Mouse (Mus musculus) neural tube, embryonic 13.5 days (tissue): ENCODE measurements around the gene Gnptg. TPM values are rescaled to one million over a fixed set of nuclear protein-coding genes. Genes with fewer than 3 reads are reported as not detected.
A peak's percentile ranks its signal among the peaks of the same experiment; 100 is the strongest.

ENCODE experiments used
- ATAC-seq: fragments of 200-750 bp; cut with Nextera tagmentation; 2 replicates; pipeline ENCODE4 v1.8.0; 2017; ENCODE audit warnings: low read depth, mild to moderate bottlenecking, moderate TSS enrichment, moderate library complexity
- H3K27ac ChIP-seq: fragments of 300-500 bp; sonication (generic); replicated peaks from 2 replicates; pipeline ENCODE4 v1.5.1; 2015; ENCODE audit warnings: moderate library complexity, mild to moderate bottlenecking, inconsistent platforms
- H3K27me3 ChIP-seq: fragments of 300-500 bp; sonication (generic); 2 replicates; pipeline ENCODE4 v1.6.1; 2015; ENCODE audit warnings: mild to moderate bottlenecking, inconsistent platforms
- H3K36me3 ChIP-seq: fragments of 300-500 bp; sonication (generic); 2 replicates; pipeline ENCODE4 v1.6.1; 2015; ENCODE audit warnings: mild to moderate bottlenecking, inconsistent platforms
- H3K4me1 ChIP-seq: fragments of 300-500 bp; sonication (generic); replicated peaks from 2 replicates; pipeline ENCODE4 v1.6.1; 2015; ENCODE audit warnings: inconsistent platforms
- H3K4me2 ChIP-seq: fragments of 300-500 bp; sonication (generic); 2 replicates; pipeline ENCODE4 v1.6.1; 2015; ENCODE audit warnings: inconsistent platforms, mild to moderate bottlenecking, moderate library complexity
- H3K4me3 ChIP-seq: fragments of 300-500 bp; sonication (generic); 2 replicates; pipeline ENCODE4 v1.5.1; 2015; ENCODE audit warnings: mild to moderate bottlenecking, inconsistent platforms
- H3K9ac ChIP-seq: fragments of 300-500 bp; sonication (generic); 2 replicates; pipeline ENCODE4 v1.6.1; 2015; ENCODE audit warnings: moderate library complexity, mild to moderate bottlenecking, inconsistent platforms
- H3K9me3 ChIP-seq: fragments of 300-500 bp; sonication (generic); 2 replicates; pipeline ENCODE4 v1.6.1; 2016; ENCODE audit warnings: inconsistent platforms
- WGBS: fragments of 180-500 bp; shearing (Covaris S2); methylation state at CpG from one replicate; pipeline ENCODE4 v1.1.7; 2015; 5-methylcytosine and 5-hydroxymethylcytosine counted together
- polyA plus RNA-seq: library from polyadenylated mRNA; unstranded; fragments of >200 nt; fragmentation: Nextera tagmentation; extraction: Ambion mirVana; gene quantifications from 2 replicates; pipeline ENCODE4 v1.2.1, GENCODE M21; 2015

Gene Gnptg
- polyA plus RNA-seq, 1 experiment from 2014 or later: 90.8 TPM

DNA sequence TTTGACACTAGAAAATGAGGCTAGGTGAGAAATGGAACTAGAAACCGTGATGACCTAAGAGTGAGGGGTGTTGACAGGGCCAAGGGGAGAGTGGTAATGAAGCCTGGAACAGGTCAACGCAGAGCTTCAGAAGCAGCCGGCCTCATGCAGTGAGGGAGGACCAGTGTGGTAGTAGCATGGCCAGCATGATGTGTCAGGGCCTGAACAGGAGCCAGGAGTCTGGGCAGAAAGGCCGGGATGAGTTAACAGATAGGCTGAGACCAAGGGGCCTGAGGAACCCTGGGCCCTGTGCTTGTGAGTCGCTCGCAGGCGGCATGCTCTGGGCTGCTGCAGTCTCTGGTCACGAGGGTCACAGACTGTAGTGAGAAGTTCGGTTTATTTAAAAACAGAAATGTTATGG lies 21.0 kb downstream of the Gnptg start:
- H3K9me3 ChIP-seq: no peaks in the 10 kb centered on the region
- H3K27me3 ChIP-seq: no peaks in the 10 kb centered on the region
- H3K4me3 ChIP-seq: no peak overlapping the region
- H3K27ac ChIP-seq: no peak overlapping the region
- 93% methylated on average over 9 of the region's 9 CpGs for WGBS
- no peak overlapping the region for H3K9ac ChIP-seq
- no peak for ATAC-seq
- peaks cover 19% of the 10 kb centered on the region for H3K4me1 ChIP-seq
- H3K36me3 ChIP-seq: peaks cover 62% of the 10 kb centered on the region
- no peak overlapping the region for H3K4me2 ChIP-seq

DNA sequence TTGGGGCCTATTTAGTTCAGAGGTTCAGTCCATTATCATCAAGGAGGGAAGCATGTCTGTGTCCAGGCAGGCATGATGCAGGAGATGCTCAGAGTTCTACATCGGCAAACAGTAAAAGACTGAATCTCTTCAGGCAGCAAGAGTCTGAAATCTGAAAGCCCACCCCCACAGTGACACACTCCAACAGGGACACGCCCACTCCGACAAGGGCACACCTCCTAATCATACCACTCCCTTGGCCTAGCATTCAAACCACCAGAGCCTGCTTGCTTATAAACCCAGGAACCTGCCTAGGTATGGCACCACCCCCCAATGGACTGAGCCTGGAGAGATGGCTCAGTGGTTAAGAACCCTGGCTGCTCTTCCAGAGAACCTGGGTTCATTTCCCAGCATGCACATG lies 24.5 kb downstream of the Gnptg start:
- Histone ChIP-seq H3K36me3 (peaks cover 93% of the 10 kb centered on the region), H3K9me3 (no peaks in the 10 kb centered on the region), H3K27me3 (no peaks in the 10 kb centered on the region), H3K4me1 (no peaks in the 10 kb centered on the region), H3K27ac (no peak overlapping the region), H3K4me3 (no peak overlapping the region), H3K4me2 (no peak overlapping the region), H3K9ac (no peak overlapping the region)
- WGBS: 89% methylated on average over 3 of the region's 3 CpGs
- ATAC-seq: no peak

DNA sequence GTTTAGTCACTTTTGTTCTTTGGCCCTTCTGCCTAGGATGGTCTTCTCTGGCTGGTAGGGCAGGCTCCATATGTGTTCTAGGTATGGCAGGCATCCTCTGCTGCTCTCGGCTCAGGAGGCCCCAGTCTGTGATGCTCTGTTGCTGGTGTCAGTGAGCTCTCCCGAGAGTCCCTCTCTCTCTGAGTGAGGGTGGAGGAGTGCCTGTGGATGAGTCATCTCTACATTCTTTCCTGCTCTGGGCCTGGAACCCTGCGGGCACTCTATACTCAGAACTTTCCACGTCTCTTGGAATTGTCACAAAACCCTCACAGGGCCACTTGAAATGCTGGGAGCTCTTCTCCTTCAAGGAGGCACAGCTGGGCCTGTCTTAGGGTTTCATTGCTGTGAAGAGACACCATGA lies 28.2 kb downstream of the Gnptg start:
- H3K36me3 ChIP-seq: peaks cover 97% of the 10 kb centered on the region
- no peak for ATAC-seq
- WGBS: 91% methylated on average over 4 of the region's 4 CpGs
- H3K27ac ChIP-seq: no peak overlapping the region
- no peak overlapping the region for H3K9ac ChIP-seq
- H3K4me2 ChIP-seq: no peak overlapping the region
- H3K9me3 ChIP-seq: no peaks in the 10 kb centered on the region
- H3K4me3 ChIP-seq: no peak overlapping the region
- H3K4me1 ChIP-seq: no peaks in the 10 kb centered on the region
- no peaks in the 10 kb centered on the region for H3K27me3 ChIP-seq

DNA sequence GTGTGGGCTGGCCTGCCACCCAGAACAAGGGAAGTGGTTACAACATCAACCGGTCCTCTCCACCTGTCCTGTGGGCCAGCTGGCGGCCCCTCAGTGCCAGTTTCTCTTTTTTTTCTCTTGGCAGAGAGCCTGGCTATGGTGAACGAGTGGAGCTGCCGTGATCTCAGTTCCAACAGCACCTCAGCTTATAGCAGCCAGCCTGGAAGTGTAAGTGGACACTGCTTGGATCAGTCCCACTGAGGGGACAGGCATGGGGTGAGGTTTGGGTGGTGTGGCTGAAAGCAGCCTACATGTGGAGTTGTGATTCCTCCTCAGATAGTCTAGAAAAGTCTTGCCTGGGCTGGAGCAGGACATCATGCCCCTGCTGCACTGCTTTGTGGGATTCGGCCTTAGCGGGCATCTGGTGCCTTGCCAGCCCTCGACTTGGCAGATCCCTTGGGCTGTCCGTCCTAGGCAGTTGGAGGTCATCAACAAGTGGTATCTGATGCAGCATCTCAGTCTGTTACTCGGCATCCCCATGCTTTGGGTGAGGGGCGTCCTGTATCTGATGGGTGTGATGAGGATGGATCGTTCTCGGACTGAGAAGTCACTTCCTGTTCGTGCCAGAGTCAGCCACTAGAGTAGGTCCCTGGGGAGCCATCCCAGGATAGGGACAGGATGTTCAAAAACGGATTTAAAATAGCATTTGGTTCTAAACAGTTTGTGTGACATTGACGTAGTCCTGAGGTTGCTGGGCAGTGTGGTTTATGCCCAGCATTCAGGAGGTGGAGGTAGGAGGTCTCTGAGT lies 29.1 kb downstream of the Gnptg start:
- Histone ChIP-seq H3K4me3 (no peak overlapping the region), H3K4me1 (no peaks in the 10 kb centered on the region), H3K4me2 (no peak overlapping the region), H3K9me3 (no peaks in the 10 kb centered on the region), H3K27ac (no peak overlapping the region), H3K27me3 (no peaks in the 10 kb centered on the region), H3K36me3 (peaks cover 98% of the 10 kb centered on the region), H3K9ac (no peak overlapping the region)
- 85% methylated on average over 15 of the region's 15 CpGs for WGBS
- no peak for ATAC-seq

DNA sequence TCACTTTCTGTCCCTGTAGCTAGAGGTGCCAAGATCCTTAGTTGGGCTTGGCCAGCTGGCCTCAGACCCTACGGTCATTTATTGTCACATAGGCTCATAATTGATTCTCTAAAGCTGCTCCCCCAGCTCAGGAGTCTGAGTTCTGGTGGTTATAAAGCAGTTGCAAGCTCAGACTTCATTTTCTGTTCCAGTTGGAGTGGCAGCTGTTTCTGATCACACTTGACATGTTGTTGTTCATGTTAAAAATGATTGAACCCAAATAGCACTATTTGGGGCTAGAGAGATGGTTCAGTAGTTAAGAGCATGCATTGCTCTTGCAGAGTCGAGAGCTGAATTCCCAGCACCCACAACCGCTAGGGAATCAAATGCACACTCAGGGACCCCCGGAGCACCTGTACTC lies 29.9 kb downstream of the Gnptg start:
- Histone ChIP-seq H3K4me1 (no peaks in the 10 kb centered on the region), H3K4me2 (no peak overlapping the region), H3K9me3 (no peaks in the 10 kb centered on the region), H3K27me3 (no peaks in the 10 kb centered on the region), H3K27ac (no peak overlapping the region), H3K9ac (no peak overlapping the region), H3K36me3 (peaks cover 98% of the 10 kb centered on the region), H3K4me3 (no peak overlapping the region)
- WGBS: 94% methylated on average over 4 of the region's 4 CpGs
- no peak for ATAC-seq

DNA sequence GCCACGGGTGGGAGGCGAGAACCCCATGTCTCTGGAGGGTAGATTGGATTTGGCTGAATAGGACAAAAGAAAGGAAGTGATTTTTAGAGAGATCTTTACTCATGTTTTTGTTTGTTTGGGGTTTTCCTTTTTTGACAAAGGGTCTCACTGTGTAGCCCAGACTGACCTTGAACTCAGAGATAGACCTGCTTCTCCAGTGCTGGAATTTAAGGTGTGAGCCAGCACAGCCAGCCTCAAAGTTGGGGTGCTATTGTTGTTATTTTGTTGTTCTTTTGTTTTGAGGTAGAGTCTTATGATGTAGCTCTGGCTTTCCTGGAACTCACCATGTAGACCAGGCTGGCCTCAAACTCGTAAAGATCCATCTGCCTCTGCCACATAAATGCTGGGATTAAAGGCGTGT lies 37.5 kb downstream of the Gnptg start:
- H3K4me3 ChIP-seq: no peak overlapping the region
- H3K27me3 ChIP-seq: no peaks in the 10 kb centered on the region
- H3K4me1 ChIP-seq: no peaks in the 10 kb centered on the region
- WGBS: 90% methylated on average over 4 of the region's 4 CpGs
- H3K4me2 ChIP-seq: no peak overlapping the region
- H3K36me3 ChIP-seq: peaks cover 82% of the 10 kb centered on the region
- H3K9me3 ChIP-seq: no peaks in the 10 kb centered on the region
- ATAC-seq: no peak
- no peak overlapping the region for H3K27ac ChIP-seq
- no peak overlapping the region for H3K9ac ChIP-seq

DNA sequence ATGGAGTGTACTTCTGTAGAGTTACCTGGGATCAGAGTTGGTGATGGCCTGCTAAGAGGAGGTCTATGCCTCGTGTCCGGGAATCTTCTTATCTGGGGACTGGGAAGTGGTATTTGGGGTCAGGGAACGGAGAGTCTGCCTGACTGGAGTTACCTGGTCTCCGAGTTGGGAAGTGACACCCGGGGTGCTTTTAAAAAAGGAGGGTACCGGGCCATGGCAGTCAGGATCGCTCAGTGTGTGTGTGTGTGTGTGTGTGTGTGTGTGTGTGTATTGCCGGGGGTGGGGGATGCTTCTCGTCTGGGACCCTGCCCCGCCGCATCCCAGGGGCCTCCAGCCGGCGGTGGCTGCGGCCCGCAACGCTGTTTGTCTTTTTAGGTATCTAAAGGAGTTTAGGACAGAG lies 50.8 kb downstream of the Gnptg start:
- Histone ChIP-seq H3K9me3 (no peaks in the 10 kb centered on the region), H3K4me3 (peak overlapping the region; percentile 99), H3K36me3 (peaks cover 31% of the 10 kb centered on the region), H3K4me1 (peaks cover 37% of the 10 kb centered on the region), H3K9ac (peak overlapping the region; percentile 95), H3K27ac (no peak overlapping the region), H3K4me2 (peak overlapping the region; percentile 88), H3K27me3 (no peaks in the 10 kb centered on the region)
- ATAC-seq: no peak
- WGBS: 4% methylated on average over 16 of the region's 16 CpGs

DNA sequence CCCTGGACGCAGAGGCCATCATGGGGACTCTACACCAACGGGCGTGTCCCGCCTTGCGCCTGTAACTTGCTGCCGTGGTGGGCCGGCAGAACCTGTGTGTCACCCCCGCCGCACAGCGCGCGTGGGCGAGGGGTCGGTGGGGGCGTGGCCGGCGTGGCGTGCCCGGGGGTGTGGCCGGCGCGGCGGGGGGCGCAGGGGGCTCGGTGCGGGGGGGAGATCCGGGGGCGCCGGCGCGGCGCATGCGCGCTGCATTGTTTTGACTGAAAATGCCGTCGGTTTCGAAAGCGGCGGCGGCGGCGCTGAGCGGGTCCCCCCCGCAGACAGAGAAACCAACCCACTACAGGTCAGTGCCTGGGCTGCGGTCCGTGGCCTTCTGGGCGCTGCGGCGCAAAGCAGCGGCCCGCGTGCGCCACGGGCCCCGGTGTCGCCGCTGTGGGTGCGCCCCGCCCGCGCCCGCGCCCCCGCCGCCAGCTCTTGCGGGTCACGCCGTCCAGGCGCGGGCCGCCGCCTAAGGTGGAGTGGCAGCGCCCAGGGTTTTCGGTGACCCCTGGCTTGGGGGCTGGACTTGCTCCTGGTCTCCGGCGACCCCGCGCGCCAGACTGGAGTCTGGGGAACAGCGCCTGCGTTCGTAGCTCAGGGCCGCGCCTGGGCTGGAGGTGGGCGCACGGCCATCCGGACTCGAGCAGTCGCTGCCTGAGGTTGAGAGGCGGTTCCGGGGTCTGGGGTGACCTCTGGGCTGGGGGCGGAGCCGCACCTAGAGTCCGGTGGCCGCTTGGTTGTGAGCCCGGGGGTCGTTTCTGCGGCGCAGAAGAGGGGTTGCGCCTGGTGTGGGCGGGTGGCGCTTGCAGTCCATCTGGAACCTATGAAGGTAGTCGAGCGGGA lies 51.5 kb downstream of the Gnptg start, which contains the start of gene Unkl:
Gene Unkl (plus strand): TSS at position 248 of the 882 bp plus-strand sequence.
- under 1% methylated on average over 97 of the region's 104 CpGs for WGBS
- Histone ChIP-seq H3K9ac (peak within 1 kb of the TSS; percentile 95), H3K4me2 (peak within 1 kb of the TSS; percentile 88), H3K36me3 (peaks cover 24% of the 10 kb centered on the region), H3K27me3 (no peaks in the 10 kb centered on the region), H3K4me1 (peaks cover 42% of the 10 kb centered on the region), H3K27ac (peak within 1 kb of the TSS; percentile 67), H3K4me3 (peak within 1 kb of the TSS; percentile 99), H3K9me3 (no peaks in the 10 kb centered on the region)
- peak; percentile 34; the same call in 1 of the 2 replicates for ATAC-seq

DNA sequence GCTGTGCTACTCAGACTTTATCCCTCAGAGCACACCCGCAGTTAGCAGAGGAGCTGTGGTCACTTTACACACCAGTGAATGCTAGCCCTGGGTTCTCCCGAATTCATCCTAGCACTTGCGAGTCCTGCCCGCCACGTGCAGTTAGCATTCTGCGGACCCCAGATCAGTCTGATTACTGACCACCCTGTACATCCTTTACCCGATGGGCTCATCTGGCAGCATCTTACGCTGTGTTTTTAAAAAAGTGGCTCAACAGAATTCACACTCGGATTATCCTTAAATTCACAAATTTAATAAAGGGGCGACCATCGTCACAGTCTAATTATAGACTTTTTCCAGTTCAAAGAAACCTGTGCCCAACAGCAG lies 52.2 kb downstream of the Gnptg start:
- Histone ChIP-seq H3K4me3 (peak overlapping the region; percentile 99), H3K27me3 (no peaks in the 10 kb centered on the region), H3K9me3 (no peaks in the 10 kb centered on the region), H3K27ac (peak overlapping the region; percentile 67; the same call in 1 of the 2 replicates), H3K36me3 (peaks cover 20% of the 10 kb centered on the region; the same call in 1 of the 2 replicates), H3K4me1 (peaks cover 45% of the 10 kb centered on the region), H3K9ac (peak overlapping the region; percentile 95), H3K4me2 (peak overlapping the region; percentile 88)
- 10% methylated on average over 11 of the region's 11 CpGs for WGBS
- ATAC-seq: no peak

DNA sequence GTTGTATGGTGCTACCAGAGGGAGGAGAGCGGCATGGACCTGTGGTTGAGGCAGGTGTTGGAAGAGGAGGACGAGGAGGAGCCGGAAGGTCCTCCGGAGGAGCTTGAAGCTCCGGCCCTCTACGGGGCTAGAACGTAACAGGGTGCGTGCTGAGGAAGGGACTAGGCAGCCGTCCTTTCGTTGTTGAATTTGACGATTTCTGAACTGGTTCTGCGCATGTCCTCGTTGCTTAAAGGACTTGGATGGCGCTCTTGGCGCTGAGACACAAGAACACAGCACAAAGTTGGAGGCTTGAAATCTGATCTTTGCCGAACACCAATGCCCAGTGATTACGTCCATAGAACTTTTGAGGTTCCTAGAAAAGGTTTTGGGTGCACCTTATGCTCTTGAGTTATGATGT lies 55.0 kb downstream of the Gnptg start:
- Histone ChIP-seq H3K27ac (peak overlapping the region; percentile 70; the same call in 1 of the 2 replicates), H3K4me1 (peaks cover 43% of the 10 kb centered on the region), H3K27me3 (no peaks in the 10 kb centered on the region; the same call in 1 of the 2 replicates), H3K4me2 (peak overlapping the region; percentile 98), H3K36me3 (0 out of 2 replicates have a peak, but pooled peaks cover 4% of the 10 kb centered on the region), H3K9ac (peak overlapping the region; percentile 84), H3K9me3 (no peaks in the 10 kb centered on the region), H3K4me3 (peak overlapping the region; percentile 84)
- 9% methylated on average over 17 of the region's 17 CpGs for WGBS
- 0 out of 2 replicates have a peak, but pooled peaks have one; percentile 4 for ATAC-seq

DNA sequence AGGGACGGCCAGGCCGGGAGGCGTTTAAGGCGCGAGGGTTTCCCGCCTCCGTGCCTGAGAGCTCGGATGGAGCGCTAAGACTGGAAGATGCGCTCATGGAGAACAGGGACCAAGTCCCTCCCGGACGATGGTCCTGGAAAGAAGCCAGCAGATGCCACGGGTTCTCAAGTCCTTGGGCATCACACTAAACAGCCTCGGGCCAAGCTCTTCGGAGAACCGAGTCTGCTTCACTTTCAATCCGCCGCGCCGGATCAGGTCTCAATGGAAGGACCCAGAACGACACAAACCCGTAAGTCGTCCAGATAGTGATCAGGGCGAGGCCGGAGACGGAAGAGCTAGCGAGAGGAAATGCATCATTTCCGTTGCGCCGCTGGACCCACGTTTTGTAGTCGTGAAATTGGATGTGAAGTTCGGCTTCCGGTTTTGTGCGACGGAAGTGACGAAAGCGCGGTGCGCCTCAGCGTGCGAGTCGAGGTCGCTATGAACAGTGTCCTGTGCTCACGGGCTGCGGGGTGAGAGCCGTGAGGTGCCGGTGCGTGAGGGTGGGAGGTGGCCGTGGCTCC lies 55.7 kb downstream of the Gnptg start, which contains the start of gene BC003965:
Gene BC003965 (plus strand): TSS at position 426 of the 563 bp plus-strand sequence.
- peaks cover 35% of the 10 kb centered on the region for H3K4me1 ChIP-seq
- peak within 1 kb of the TSS; percentile 84 for H3K9ac ChIP-seq
- peak within 1 kb of the TSS; percentile 98 for H3K4me2 ChIP-seq
- H3K4me3 ChIP-seq: peak within 1 kb of the TSS; percentile 84
- no peaks in the 10 kb centered on the region; the same call in 1 of the 2 replicates for H3K27me3 ChIP-seq
- 0 out of 2 replicates have a peak, but pooled peaks cover 4% of the 10 kb centered on the region for H3K36me3 ChIP-seq
- peak within 1 kb of the TSS; percentile 92 for H3K27ac ChIP-seq
- no peaks in the 10 kb centered on the region for H3K9me3 ChIP-seq
- ATAC-seq: peak; percentile 87
- under 1% methylated on average over 50 of the region's 50 CpGs for WGBS
